Mouse (Mus musculus) brain, embryonic 14.5 days (tissue): Measurements from ENCODE around the gene Eml2. TPM values are rescaled to one million over a fixed set of nuclear protein-coding genes. Genes with fewer than 3 reads are reported as not detected.

Experiments
- DNase-seq: peaks from one replicate; pipeline ENCODE4 v3.0.0-alpha.2; 2011; ENCODE audit warnings: low read depth
- CTCF ChIP-seq: fragments of 200-500 bp; IDR thresholded peaks from 2 replicates; pipeline ENCODE4 v1.5.1; 2012; ENCODE audit warnings: inconsistent platforms, mild to moderate bottlenecking, moderate library complexity, borderline replicate concordance; ENCODE audit not compliant: insufficient read depth, insufficient read length; ENCODE audit errors: extremely low read depth
- POLR2A ChIP-seq: fragments of 200-500 bp; IDR thresholded peaks from 2 replicates; pipeline ENCODE4 v1.6.1; 2012; ENCODE audit warnings: mild to moderate bottlenecking, inconsistent platforms, borderline replicate concordance; ENCODE audit not compliant: poor library complexity, insufficient read depth, insufficient read length, severe bottlenecking; ENCODE audit errors: extremely low read depth
- polyA plus RNA-seq: library from polyadenylated mRNA; depleted of rRNA; stranded (reverse); fragments of >200 nt; gene quantifications from 2 replicates; pipeline ENCODE4 v1.2.3, GENCODE M21; 2012

The Eml2 gene
- polyA plus RNA-seq, 1 experiment, result 42.4 TPM

- TF ChIP-seq POLR2A, result no peak
- TF ChIP-seq CTCF, result peak; percentile 71
- peak; percentile 86 for DNase-seq
Measured at GRCm38 (mm10) chr7:19179173-19179572, 3.0 kb downstream of the Eml2 start.

- no peak for DNase-seq
- no peak for TF ChIP-seq CTCF
- no peak for TF ChIP-seq POLR2A
Measured at GRCm38 (mm10) chr7:19179936-19180335, 3.7 kb downstream of the Eml2 start.

GRCm38 (mm10) chr7:19180862-19181429, 4.7 kb downstream of the Eml2 start:
- peak; percentile 36 for DNase-seq
- no peak for TF ChIP-seq POLR2A
- TF ChIP-seq CTCF, result no peak

- TF ChIP-seq CTCF, result no peak
- no peak for TF ChIP-seq POLR2A
- DNase-seq, result peak; percentile 62
Measured at GRCm38 (mm10) chr7:19184250-19184649, 8.0 kb downstream of the Eml2 start.

GRCm38 (mm10) chr7:19184758-19185157, 8.5 kb downstream of the Eml2 start:
- no peak for TF ChIP-seq POLR2A
- TF ChIP-seq CTCF, result no peak
- peak; percentile 87 for DNase-seq

GRCm38 (mm10) chr7:19194676-19195075, 18.5 kb downstream of the Eml2 start:
- DNase-seq, result no peak
- TF ChIP-seq CTCF, result peak; percentile 32; the same call in 1 of the 2 replicates
- no peak for TF ChIP-seq POLR2A

GRCm38 (mm10) chr7:19196676-19197075, 20.5 kb downstream of the Eml2 start:
- peak; percentile 56 for DNase-seq
- no peak for TF ChIP-seq POLR2A
- peak; percentile 59; the same call in 1 of the 2 replicates for TF ChIP-seq CTCF

GRCm38 (mm10) chr7:19197985-19198384, 21.8 kb downstream of the Eml2 start:
- no peak for DNase-seq
- no peak for TF ChIP-seq POLR2A
- TF ChIP-seq CTCF, result peak; percentile 48; the same call in 1 of the 2 replicates

- no peak for DNase-seq
- no peak for TF ChIP-seq POLR2A
- TF ChIP-seq CTCF, result no peak
Measured at GRCm38 (mm10) chr7:19201660-19202059, 25.4 kb downstream of the Eml2 start.

GRCm38 (mm10) chr7:19202065-19202850, 26.0 kb downstream of the Eml2 start:
- TF ChIP-seq POLR2A, result no peak
- TF ChIP-seq CTCF, result no peak

GRCm38 (mm10) chr7:19208201-19208910, 32.1 kb downstream of the Eml2 start:
- DNase-seq, result no peak
- TF ChIP-seq CTCF (no peak), POLR2A (no peak)

More at GRCm38 (mm10) chr7:19202065-19202850, 26.0 kb downstream of the Eml2 start:
- no peak for DNase-seq
